Mouse (Mus musculus) gonadal fat pad, adult 2 months (tissue): ENCODE results near the gene Mob3b. TPM values are rescaled to one million over a fixed set of nuclear protein-coding genes. Genes with fewer than 3 reads are reported as not detected.
A peak's percentile ranks its signal among the peaks of the same experiment; 100 is the strongest.

Experiments
- DNase-seq: peaks from one replicate; pipeline ENCODE4 v3.0.0-alpha.2; 2012; ENCODE audit warnings: low read depth
- polyA plus RNA-seq: library from polyadenylated mRNA; depleted of rRNA; stranded (reverse); fragments of >200 nt; gene quantifications from 2 replicates; pipeline ENCODE4 v1.2.3, GENCODE M21; 2012

Mob3b gene
- polyA plus RNA-seq, 1 experiment, result 4.4 TPM

DNA sequence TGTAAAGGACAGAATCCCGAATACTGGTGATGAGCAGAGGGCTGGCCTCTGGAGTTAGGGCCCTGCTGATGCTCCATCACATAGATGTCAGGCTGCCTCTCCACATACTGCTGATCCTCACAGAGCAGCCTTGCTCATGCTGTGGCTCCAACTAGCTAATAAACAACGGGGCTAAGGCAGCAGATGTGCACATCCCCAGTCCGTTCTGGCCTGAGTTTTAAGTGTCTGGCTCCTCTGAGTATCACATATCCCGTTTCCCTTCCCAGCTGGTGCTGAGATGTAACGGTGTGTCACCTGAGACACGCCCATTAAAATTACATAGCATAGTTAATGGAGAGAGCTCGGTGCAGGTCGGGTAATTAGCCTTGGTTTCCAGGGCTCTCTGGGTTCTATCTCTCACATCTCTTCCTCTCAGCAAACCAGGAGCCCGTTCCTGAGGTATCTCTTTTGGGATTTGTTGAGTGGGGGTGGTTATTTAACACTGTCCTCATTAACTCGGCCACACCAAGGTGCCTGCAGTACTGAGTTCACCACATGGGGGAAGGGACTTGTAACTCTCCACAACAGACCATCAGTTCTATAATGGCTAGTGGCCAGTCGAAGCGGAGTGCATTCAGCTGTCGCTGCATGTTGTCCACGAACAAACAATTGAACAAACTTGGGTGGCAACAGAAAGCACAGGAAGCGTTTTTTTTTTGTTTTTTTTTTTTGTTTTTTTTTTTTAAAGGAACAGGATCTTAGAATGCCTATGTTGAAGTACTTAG, 92.0 kb downstream of the Mob3b start:
- DNase-seq, result no peak

GRCm38 (mm10) chr4:35063146-35063719, 94.1 kb downstream of the Mob3b start:
- no peak for DNase-seq

- DNase-seq, result no peak
These were observed 96.3 kb downstream of the Mob3b start for GRCm38 (mm10) chr4:35060964-35061363.

DNA sequence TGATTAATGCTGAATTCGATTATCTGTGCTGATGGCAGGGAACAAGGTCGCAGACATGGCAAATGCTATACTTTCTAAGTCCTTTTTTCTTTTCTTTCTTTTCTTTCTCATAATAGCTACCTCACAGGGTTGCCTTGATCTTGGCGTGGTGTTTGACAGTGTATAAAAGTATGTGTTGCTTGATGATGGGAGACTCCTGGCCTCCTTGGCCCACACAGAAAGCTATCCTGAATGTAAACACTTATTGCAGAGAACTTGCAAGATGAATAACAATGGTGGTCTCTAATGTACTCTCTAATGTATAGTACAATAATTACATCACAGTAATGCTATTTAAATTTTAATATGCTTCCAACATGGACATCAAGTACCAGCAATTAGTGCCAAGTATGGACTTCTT, 96.9 kb downstream of the Mob3b start:
- no peak for DNase-seq

DNA sequence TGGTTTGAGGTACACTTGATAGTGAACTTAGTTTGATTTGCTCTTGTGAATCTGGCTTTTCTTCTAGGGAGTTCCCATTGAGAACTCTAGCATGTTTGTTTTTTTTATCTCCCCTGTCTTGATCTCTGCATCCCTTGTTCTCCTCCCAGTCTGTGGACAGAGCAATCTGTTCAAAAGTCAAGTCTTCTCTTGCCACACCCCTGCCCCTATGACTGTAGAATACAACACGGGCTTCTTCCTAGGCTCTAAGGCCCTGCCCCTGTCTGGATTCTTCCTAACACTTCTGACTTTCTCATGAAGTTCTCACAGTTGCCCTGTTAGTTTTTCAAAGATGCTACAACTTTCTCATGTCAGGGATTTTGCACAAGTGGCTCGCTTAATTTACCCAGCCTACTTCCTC, 102.9 kb downstream of the Mob3b start:
- DNase-seq, result no peak

DNA sequence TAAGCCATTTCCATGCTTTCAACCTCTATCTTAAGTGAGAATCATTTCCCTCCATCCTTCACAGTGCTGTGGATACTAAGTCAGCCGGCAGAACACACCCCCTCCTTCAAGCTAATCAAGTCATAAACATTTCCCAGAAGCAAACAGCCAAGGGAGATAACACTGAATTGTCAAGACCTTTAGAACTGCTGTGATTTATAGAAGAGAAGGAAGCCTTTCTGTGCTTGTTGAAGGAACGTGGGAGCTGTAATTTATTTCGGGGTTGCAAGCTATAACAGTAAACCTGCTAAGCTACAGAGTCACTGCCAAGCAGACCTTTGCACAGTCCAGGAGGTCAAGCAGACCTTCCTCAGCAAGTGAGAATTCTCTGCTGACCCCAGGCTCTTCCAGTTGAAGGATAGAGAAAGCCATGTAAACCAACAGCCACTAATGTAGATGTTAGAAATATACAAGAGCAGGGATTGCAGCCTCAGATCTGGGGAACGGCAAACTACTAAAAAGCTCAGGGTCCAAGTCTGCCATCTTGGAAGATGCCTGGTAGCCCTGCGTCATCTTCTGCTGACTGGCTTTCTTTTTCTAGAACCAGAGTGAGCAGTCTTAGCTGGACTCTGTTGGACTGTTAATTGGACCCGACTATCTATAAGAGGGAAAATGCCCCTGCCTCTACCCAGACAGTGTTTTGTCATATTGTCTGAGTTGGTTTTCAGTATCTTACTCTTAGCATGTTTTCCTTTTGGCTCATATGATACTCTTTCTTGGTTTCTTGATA, 104.9 kb downstream of the Mob3b start:
- DNase-seq, result no peak

DNA sequence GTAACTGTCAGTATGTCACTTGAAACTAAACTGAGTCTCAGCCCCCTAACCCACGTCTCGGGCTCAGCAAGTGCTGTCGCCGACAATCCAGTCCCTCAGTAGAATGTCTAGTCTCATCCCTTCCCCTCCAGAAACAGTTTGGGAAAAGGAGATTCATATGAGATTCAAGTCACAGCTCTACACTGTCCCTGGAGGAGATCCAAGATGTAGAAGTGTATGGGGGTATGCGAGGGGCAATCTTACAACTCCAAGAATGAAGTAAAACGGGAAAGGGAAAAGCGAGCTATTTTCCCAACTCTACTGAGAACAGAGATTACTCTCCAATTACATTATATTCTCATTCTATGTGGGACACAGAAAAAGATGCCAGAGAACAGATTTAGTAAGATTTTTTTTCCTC, 106.1 kb downstream of the Mob3b start:
- DNase-seq, result no peak

GRCm38 (mm10) chr4:35049742-35050058, 107.6 kb downstream of the Mob3b start:
- no peak for DNase-seq

DNA sequence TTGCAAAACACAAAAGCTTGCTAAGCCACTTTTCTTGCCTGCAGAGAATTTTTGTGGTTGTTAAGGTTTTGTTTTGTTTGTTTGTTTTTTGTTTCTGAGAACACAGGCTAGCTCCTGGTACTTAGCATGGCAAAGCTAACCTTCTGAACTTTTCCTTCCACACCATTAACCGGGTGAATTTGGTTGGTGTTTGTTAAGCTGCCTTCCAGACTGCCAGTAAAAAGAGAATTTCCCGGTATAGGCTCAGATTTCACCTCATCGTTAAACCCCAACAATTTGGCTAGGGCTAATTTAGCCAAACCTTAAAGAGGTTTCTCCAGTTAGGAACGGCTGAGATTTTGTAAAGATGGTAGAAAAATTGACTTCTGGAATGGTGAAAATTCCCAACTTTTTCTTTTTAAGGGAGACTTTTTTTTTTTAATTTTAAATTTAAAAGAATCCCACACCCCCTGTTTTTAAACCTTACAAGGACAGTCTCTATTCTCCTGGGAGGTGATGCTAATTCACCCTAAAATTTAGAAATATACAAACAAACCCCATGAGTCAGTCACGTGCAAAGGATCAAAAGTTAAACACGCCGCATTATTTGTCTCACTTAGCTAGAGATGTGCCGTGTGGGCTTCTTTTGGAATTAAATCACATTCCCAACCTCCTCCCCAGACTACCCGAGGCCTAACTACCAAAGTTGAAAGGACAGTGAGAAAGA, 108.1 kb downstream of the Mob3b start:
- peak; percentile 17 for DNase-seq

- no peak for DNase-seq
These were observed 116.4 kb downstream of the Mob3b start for GRCm38 (mm10) chr4:35040896-35041295.

GRCm38 (mm10) chr4:35040306-35040705, 117.0 kb downstream of the Mob3b start:
- no peak for DNase-seq

DNA sequence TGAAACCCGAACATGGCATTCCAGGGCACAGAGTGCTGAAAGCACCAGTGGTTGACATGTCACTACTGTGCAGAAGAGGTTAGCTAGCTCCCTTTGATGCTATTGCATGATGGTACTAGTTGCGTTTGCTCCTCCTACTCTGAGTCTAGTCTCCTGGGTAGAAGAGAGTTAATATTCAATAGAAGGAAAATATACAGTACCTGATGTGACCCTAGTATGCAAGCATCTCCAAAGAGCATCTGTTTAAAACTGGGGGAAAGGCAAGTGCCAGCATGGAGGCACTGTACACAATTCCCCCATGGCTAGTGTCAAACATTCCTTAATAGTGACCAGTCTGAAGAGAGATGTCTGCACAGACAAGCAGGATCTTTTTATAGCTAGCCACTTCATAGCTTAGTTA, 119.5 kb downstream of the Mob3b start:
- no peak for DNase-seq

- no peak for DNase-seq
These were observed 122.6 kb downstream of the Mob3b start for GRCm38 (mm10) chr4:35034504-35035290.

DNA sequence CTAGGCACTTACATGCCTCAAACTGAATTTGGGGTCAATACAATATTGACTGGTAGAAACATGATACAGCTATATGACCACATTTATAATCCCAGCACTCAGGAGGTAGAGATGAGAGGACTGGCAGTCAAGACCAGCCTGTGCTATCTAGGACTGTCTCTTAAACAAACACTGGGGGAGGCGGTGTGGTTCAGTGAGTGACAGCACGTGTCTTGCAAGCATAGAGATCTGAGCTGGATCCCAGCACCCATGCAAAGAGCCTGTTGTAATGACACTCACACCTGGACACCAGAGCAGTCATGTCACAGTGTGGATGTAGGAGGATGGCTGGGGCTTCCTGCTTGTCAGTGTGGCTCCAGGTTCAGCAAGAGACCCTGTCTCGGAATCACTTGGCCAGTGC, 124.5 kb downstream of the Mob3b start:
- DNase-seq, result no peak

DNA sequence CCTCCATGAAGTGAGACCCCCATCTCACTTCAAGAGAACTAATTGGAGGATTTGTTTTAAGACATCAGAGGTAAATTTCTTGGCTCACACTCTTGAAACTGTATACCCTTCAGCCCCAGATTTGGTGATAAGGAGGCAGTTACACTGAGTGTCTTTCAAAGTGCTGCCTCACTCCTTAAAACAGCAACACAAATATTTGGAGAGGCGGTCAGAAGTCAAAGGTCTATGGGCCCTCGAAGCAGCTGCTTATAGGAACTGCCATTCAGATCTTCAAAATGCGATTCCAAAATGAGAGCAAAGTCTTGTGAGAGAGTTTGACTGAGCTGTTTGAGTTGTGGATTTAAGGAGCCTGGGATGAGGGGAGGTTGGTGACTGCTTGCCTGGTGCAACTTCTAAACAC, 125.7 kb downstream of the Mob3b start:
- DNase-seq, result no peak

DNA sequence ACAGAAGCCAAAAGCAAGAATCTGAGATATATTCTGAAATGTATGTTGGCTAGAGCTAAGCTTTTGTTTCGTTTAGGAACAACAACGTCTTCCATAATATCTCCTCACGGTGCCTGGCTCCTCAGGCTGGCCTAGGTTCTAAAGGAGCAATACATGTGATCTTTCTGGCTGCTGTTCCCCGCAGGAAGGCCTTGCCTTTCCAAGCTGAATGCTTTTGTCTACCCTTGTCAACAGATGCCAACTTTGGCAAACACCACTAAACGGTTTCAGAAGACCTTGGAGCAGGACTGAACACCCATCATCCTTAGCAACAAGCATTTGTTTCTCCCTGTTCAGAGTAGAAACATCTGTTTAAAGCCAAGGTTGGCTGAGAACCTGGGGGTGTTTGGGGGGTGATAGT, 126.1 kb downstream of the Mob3b start:
- no peak for DNase-seq

DNA sequence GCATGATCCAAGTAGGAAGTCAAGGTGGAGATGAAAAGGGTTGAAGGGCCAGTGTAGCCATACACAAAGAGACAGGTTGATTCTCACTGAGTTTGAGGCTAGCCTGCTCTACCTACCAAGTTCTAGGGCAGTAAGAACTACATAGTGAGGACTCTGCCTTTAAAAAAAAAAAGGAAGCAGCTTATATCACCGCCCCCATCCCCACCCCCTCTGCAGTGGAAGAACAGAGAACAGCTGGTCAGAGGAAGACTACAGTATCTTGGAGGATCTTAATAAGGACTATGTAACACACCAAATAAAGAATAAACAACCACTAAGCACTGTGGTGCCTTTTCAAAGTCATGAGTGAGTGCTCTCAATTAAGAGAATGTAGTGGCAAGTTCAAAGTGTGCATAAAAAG, 138.9 kb downstream of the Mob3b start:
- DNase-seq, result no peak

GRCm38 (mm10) chr4:35012401-35013307, 144.6 kb downstream of the Mob3b start:
- no peak for DNase-seq

- no peak for DNase-seq
These were observed 150.6 kb downstream of the Mob3b start for GRCm38 (mm10) chr4:35006541-35007260.

- no peak for DNase-seq
These were observed 151.2 kb downstream of the Mob3b start for GRCm38 (mm10) chr4:35006056-35006455.
